Mouse (Mus musculus) G1E (cell line): ENCODE measurements around the gene Polr3b.

Source experiments
- CTCF ChIP-seq: IDR thresholded peaks from 2 replicates; pipeline ENCODE4 v1.5.1; 2012; ENCODE audit warnings: low read depth, low read length, inconsistent platforms, mixed read lengths
- GATA1 ChIP-seq: IDR thresholded peaks from 2 replicates; pipeline ENCODE4 v1.6.1; 2012; ENCODE audit warnings: borderline replicate concordance, low read length, inconsistent platforms, mixed read lengths
- POLR2AphosphoS5 ChIP-seq: IDR thresholded peaks from 2 replicates; pipeline ENCODE4 v1.6.1; 2012; ENCODE audit warnings: low read depth, low read length, inconsistent platforms; ENCODE audit not compliant: insufficient replicate concordance
- TAL1 ChIP-seq: conservative IDR thresholded peaks from 2 replicates; pipeline ENCODE4 v1.6.1; 2012; ENCODE audit warnings: low read depth, low read length, inconsistent platforms, mixed read lengths

DNA sequence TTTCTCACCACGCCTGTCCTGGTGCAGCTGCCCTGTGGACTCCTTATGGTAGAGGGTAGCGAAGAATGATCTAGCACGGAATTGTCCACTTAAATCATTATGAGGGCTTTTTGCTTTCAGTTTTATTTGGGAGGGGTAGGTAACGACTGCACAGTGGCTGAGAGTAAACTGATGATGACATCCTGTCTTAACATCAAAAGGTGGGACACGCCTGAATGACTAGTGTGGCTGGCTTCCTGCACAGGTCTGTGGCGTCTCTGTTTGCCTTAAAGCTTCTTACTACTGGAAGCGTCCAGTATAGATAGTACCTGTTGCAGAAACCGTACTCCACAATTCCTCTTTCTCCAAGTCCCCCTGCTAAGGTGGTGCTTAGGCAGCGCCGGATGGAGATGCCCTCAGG, 146.7 kb downstream of the Polr3b start:
- TF ChIP-seq GATA1 (no peak), CTCF (no peak), TAL1 (no peak), POLR2AphosphoS5 (no peak)
